Mouse (Mus musculus) testis, adult 2 months (tissue): ENCODE data around the gene Ifitm5.

Source experiments
- CTCF ChIP-seq: fragments of 200-500 bp; IDR thresholded peaks from 2 replicates; pipeline ENCODE4 v1.5.1; 2012; ENCODE audit warnings: low read depth, mild to moderate bottlenecking, inconsistent platforms, low read length, moderate library complexity; ENCODE audit not compliant: control insufficient read depth, insufficient read depth, insufficient replicate concordance
- POLR2A ChIP-seq: fragments of 200-500 bp; IDR thresholded peaks from 2 replicates; pipeline ENCODE4 v1.6.1; 2012; ENCODE audit warnings: low read depth, mild to moderate bottlenecking, inconsistent platforms, low read length, moderate library complexity; ENCODE audit not compliant: control insufficient read depth

DNA sequence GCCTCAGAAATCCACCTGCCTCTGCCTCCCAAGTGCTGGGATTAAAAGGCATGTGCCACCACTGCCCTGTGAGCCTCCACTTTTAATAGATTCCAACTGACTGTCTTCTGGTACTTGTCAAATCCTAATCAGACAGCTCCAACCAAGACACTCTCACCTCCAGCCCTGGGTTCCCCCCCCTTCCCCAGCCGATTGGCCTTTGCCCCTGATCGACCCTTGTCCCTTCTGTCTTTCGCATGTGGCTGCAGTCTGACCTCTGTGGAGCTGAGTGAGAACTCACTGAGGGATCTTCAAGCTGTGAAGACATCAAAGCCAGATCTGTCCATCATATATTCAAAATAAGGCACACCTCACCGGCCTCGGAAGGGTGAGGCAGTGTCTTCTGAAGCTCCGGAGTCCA lies 22.9 kb downstream of the Ifitm5 start:
- no peak for TF ChIP-seq CTCF
- TF ChIP-seq POLR2A: no peak
